26 mouse cellular contexts compared by ENCODE assay signal in the genomic region with DNA sequence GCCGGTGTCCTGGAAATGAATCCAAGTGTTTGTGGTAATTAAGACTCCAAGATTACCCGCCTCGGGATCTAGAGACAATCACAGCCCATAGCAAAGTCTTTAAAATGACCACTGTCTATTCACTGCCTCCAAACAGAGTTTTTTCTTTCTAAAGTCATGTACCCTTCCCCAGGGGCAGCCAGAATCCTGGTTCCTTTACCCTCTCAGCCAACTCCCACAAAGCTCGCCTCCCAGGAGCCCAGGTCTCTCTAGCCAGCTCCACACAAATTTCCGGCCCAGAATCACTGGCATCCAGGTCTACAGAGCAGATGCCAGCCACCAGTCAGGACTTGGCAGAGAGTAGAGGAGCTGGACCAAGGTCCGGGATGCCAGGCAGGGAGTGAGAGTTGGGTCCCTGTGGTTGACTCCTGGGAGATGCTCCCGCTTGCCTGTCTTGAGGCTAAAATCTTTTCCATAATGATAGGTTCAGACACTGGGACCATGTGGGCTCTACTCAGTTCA. TPM values are rescaled to one million over a fixed set of nuclear protein-coding genes. Genes with fewer than 3 reads are reported as not detected.
DNase-seq lines count a peak whose midpoint lies in the region; ATAC-seq lines count a peak whose summit lies in the region.
"Had no signal": no experiment of that assay in that cellular context is flagged by ENCODE, and none has a peak within 500 bp of the region (broad histone marks: within the 10 kb centered on the region; RNA-seq: fewer than 3 reads in every experiment).

No protein-coding gene starts in this region.

- peak overlapping the region; percentile 53 for H3K4me2 ChIP-seq in hindbrain, embryonic 13.5 days
- peak overlapping the region; percentile 52 for H3K4me2 ChIP-seq in hindbrain, embryonic 15.5 days
- peak overlapping the region; percentile 78 for H3K4me2 ChIP-seq in kidney, embryonic 15.5 days
- H3K4me2 ChIP-seq in neural tube, embryonic 12.5 days (replicated peaks), result peak overlapping the region; percentile 58
- H3K4me2 ChIP-seq: heart, embryonic 15.5 days; limb, embryonic 13.5 days; liver, embryonic 12.5 days; midbrain, embryonic 13.5 days had no signal

- H3K4me3 ChIP-seq in hindbrain, embryonic 13.5 days, result peak overlapping the region; percentile 54
- peak overlapping the region; percentile 40 for H3K4me3 ChIP-seq in hindbrain, embryonic 15.5 days
- H3K4me3 ChIP-seq in kidney, embryonic 15.5 days (replicated peaks), result peak overlapping the region; percentile 74
- peak overlapping the region; percentile 47 for H3K4me3 ChIP-seq in neural tube, embryonic 12.5 days
- H3K4me3 ChIP-seq: forebrain, embryonic 10.5 days; gastrocnemius, adult 2 months; heart, embryonic 15.5 days; limb, embryonic 13.5 days; liver, embryonic 12.5 days; midbrain, embryonic 13.5 days had no signal

- peak overlapping the region; percentile 84 for H3K9ac ChIP-seq in hindbrain, embryonic 13.5 days
- peak overlapping the region; percentile 46; the same call in 1 of the 2 replicates for H3K9ac ChIP-seq in hindbrain, embryonic 15.5 days
- H3K9ac ChIP-seq in kidney, embryonic 15.5 days, result peak overlapping the region; percentile 91
- H3K9ac ChIP-seq in neural tube, embryonic 12.5 days, result 0 out of 2 replicates have a peak overlapping the region, but pooled peaks have one; percentile 66
- H3K9ac ChIP-seq: forebrain, postnatal 0 days; heart, embryonic 15.5 days; limb, embryonic 13.5 days; liver, embryonic 12.5 days; midbrain, embryonic 13.5 days had no signal

- no peaks in the 10 kb centered on the region for H3K36me3 ChIP-seq in hindbrain, embryonic 13.5 days
- no peaks in the 10 kb centered on the region for H3K36me3 ChIP-seq in hindbrain, embryonic 15.5 days
- peaks cover 38% of the 10 kb centered on the region for H3K36me3 ChIP-seq in kidney, embryonic 15.5 days
- peaks cover 4% of the 10 kb centered on the region; the same call in 1 of the 2 replicates for H3K36me3 ChIP-seq in neural tube, embryonic 12.5 days
- H3K36me3 ChIP-seq: forebrain, embryonic 10.5 days; heart, embryonic 15.5 days; limb, embryonic 13.5 days; liver, embryonic 12.5 days; midbrain, embryonic 13.5 days had no signal

- no peak for DNase-seq in adrenal gland, postnatal 25 days
- DNase-seq in left cerebral cortex, adult 9 months (ENCODE audit: low spot score in 2 of 2), result no peak
- DNase-seq in left cerebral cortex, postnatal 14 days (ENCODE audit: low spot score in 2 of 2), result no peak
- DNase-seq: adrenal gland, adult 2 months; cerebellum, adult 11-12 months; forebrain, postnatal 0 days; gastrocnemius, adult 2 months; heart, postnatal 36 days; lung, adult 18-20 months; lung, postnatal 10 days had no signal

- 40% methylated on average over 7 of the region's 7 CpGs for WGBS in hindbrain, embryonic 13.5 days
- 53% methylated on average over 7 of the region's 7 CpGs for WGBS in hindbrain, embryonic 15.5 days
- WGBS in kidney, embryonic 15.5 days, result 43% methylated on average over 7 of the region's 7 CpGs
- WGBS in neural tube, embryonic 12.5 days, result 38% methylated on average over 7 of the region's 7 CpGs

- peaks cover 19% of the 10 kb centered on the region for H3K4me1 ChIP-seq in hindbrain, embryonic 13.5 days (replicated peaks)
- H3K4me1 ChIP-seq in hindbrain, embryonic 15.5 days (replicated peaks), result peaks cover 21% of the 10 kb centered on the region
- peaks cover 52% of the 10 kb centered on the region for H3K4me1 ChIP-seq in kidney, embryonic 15.5 days
- H3K4me1 ChIP-seq in neural tube, embryonic 12.5 days, result peaks cover 11% of the 10 kb centered on the region; the same call in 1 of the 2 replicates

- intact Hi-C loops in left cerebral cortex, postnatal 14 days (cut with DNase I), result no loop called here

- peaks cover 81% of the 10 kb centered on the region for H3K27me3 ChIP-seq in hindbrain, embryonic 13.5 days
- peaks cover 44% of the 10 kb centered on the region for H3K27me3 ChIP-seq in hindbrain, embryonic 15.5 days
- H3K27me3 ChIP-seq in kidney, embryonic 15.5 days, result peaks cover 64% of the 10 kb centered on the region
- peaks cover 75% of the 10 kb centered on the region for H3K27me3 ChIP-seq in neural tube, embryonic 12.5 days (replicated peaks)

- no peaks in the 10 kb centered on the region for H3K9me3 ChIP-seq in hindbrain, embryonic 13.5 days
- H3K9me3 ChIP-seq in hindbrain, embryonic 15.5 days, result no peaks in the 10 kb centered on the region
- no peaks in the 10 kb centered on the region for H3K9me3 ChIP-seq in kidney, embryonic 15.5 days (replicated peaks)
- no peaks in the 10 kb centered on the region for H3K9me3 ChIP-seq in neural tube, embryonic 12.5 days
- H3K9me3 ChIP-seq: forebrain, embryonic 10.5 days; heart, embryonic 15.5 days; limb, embryonic 13.5 days; liver, embryonic 12.5 days; midbrain, embryonic 13.5 days had no signal

- H3K27ac ChIP-seq in hindbrain, embryonic 13.5 days, result peak overlapping the region; percentile 30
- H3K27ac ChIP-seq in hindbrain, embryonic 15.5 days (replicated peaks), result peak overlapping the region; percentile 76; the same call in 1 of the 2 replicates
- peak overlapping the region; percentile 82 for H3K27ac ChIP-seq in kidney, embryonic 15.5 days
- H3K27ac ChIP-seq in neural tube, embryonic 12.5 days, result no peak overlapping the region
- H3K27ac ChIP-seq: forebrain, embryonic 10.5 days; gastrocnemius, adult 2 months; heart, embryonic 15.5 days; limb, embryonic 13.5 days; liver, embryonic 12.5 days; midbrain, embryonic 13.5 days had no signal

- no peak for ATAC-seq in hindbrain, embryonic 13.5 days (ENCODE audit: low FRiP score)
- ATAC-seq in hindbrain, embryonic 15.5 days (ENCODE audit: low FRiP score, low read depth), result no peak
- no peak for ATAC-seq in kidney, embryonic 15.5 days (replicated peaks; ENCODE audit: low FRiP score)
- no peak for ATAC-seq in neural tube, embryonic 12.5 days (ENCODE audit: low FRiP score, low read depth)
- ATAC-seq: forebrain, postnatal 0 days; liver, embryonic 12.5 days; midbrain, embryonic 13.5 days had no signal

RNA-seq across cellular contexts. Expression of gene Pax2, which starts 6.3 kb away (rescaled TPM):
- polyA plus RNA-seq in hindbrain, embryonic 13.5 days (2015; fragmentation: Nextera tagmentation; extraction: Ambion mirVana), result 17.1 and 17.2 TPM in 2 replicates
- 12.3 and 15.5 TPM in 2 replicates for polyA plus RNA-seq in hindbrain, embryonic 15.5 days (2015; fragmentation: Nextera tagmentation; extraction: Ambion mirVana)
- polyA plus RNA-seq in kidney, embryonic 15.5 days (2015; fragmentation: Nextera tagmentation; extraction: Ambion mirVana), result 34.6 and 36.9 TPM in 2 replicates
- polyA plus RNA-seq in neural tube, embryonic 12.5 days (2016; fragmentation: Nextera tagmentation; extraction: Ambion mirVana), result 21.9 and 23.3 TPM in 2 replicates
- total RNA-seq in adrenal gland, postnatal 25 days (2021), result not detected in 2 replicates
- under 1 TPM; 0.11 to 0.22 TPM for total RNA-seq in left cerebral cortex, postnatal 14 days (2021)
- total RNA-seq: adrenal gland, adult 2 months; gastrocnemius, adult 2 months; heart, postnatal 36 days; megakaryocyte progenitor cell, adult 5-6 weeks; MEL; monocyte, adult 5-6 weeks had no signal
- polyA plus RNA-seq: adrenal gland, adult 2 months; C2C12; heart, embryonic 15.5 days; intestine, embryonic 14.5 days; limb, embryonic 13.5 days; liver, embryonic 12.5 days; small intestine, adult 2 months; urinary bladder, adult 2 months had no signal
